Mouse (Mus musculus): ENCODE measurements around the gene Atg5. TPM values are rescaled to one million over a fixed set of nuclear protein-coding genes. Genes with fewer than 3 reads are reported as not detected.

The Atg5 gene
- polyA plus RNA-seq, 1 experiment from 2014 or later, result 24.2 TPM

- no peak overlapping the region for H3K9ac ChIP-seq
- no peaks in the 10 kb centered on the region for H3K9me3 ChIP-seq
- no peaks in the 10 kb centered on the region for H3K27me3 ChIP-seq (replicated peaks)
- no peak overlapping the region for H3K27ac ChIP-seq (replicated peaks)
- peaks cover 13% of the 10 kb centered on the region for H3K36me3 ChIP-seq
- H3K4me3 ChIP-seq, result no peak overlapping the region
- no peak for ATAC-seq (ENCODE audit: extremely low read depth, insufficient number of reproducible peaks, low FRiP score, low TSS enrichment)
- 45% methylated on average over 5 of the region's 5 CpGs for WGBS
- peaks cover 10% of the 10 kb centered on the region; the same call in 1 of the 2 replicates for H3K4me1 ChIP-seq
- no peak overlapping the region for H3K4me2 ChIP-seq
These were observed 47.1 kb downstream of the Atg5 start for GRCm38 (mm10) chr10:44315276-44315675.

GRCm38 (mm10) chr10:44316280-44317270, 48.4 kb downstream of the Atg5 start:
- WGBS, result 62% methylated on average over 14 of the region's 14 CpGs
- Histone ChIP-seq H3K27ac (replicated peaks) (no peak overlapping the region), H3K9me3 (no peaks in the 10 kb centered on the region), H3K4me2 (no peak overlapping the region), H3K36me3 (peaks cover 20% of the 10 kb centered on the region), H3K9ac (no peak overlapping the region), H3K4me1 (peaks cover 10% of the 10 kb centered on the region; the same call in 1 of the 2 replicates), H3K27me3 (replicated peaks) (no peaks in the 10 kb centered on the region), H3K4me3 (no peak overlapping the region)
- ATAC-seq (ENCODE audit: extremely low read depth, insufficient number of reproducible peaks, low FRiP score, low TSS enrichment), result no peak

DNA sequence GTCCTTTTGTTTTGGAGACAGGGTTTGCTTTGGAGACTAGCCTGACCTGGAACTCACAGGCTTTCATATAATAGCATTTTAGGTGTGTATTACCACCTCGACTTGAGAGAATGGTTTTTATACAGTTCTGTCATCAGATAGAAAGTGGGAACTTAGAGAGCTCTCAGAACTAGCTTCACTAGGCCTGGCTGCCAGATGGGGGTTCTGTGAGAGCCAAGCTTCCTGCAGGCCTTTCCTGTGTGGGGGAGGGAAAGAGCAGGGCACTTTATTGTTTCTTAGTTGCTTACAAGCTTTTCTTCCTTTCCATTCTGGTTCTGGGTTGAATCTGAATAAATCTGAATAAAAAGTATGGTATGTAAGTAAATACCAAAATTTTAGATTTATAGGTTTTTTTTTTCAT, 54.0 kb downstream of the Atg5 start:
- Histone ChIP-seq H3K4me1 (0 out of 2 replicates have a peak, but pooled peaks cover 14% of the 10 kb centered on the region), H3K9me3 (no peaks in the 10 kb centered on the region), H3K27me3 (replicated peaks) (no peaks in the 10 kb centered on the region), H3K9ac (no peak overlapping the region), H3K4me3 (no peak overlapping the region), H3K4me2 (no peak overlapping the region), H3K27ac (replicated peaks) (no peak overlapping the region), H3K36me3 (peaks cover 16% of the 10 kb centered on the region)
- ATAC-seq (ENCODE audit: extremely low read depth, insufficient number of reproducible peaks, low FRiP score, low TSS enrichment), result no peak
- 33% methylated on average over 1 of the region's 1 CpGs for WGBS

DNA sequence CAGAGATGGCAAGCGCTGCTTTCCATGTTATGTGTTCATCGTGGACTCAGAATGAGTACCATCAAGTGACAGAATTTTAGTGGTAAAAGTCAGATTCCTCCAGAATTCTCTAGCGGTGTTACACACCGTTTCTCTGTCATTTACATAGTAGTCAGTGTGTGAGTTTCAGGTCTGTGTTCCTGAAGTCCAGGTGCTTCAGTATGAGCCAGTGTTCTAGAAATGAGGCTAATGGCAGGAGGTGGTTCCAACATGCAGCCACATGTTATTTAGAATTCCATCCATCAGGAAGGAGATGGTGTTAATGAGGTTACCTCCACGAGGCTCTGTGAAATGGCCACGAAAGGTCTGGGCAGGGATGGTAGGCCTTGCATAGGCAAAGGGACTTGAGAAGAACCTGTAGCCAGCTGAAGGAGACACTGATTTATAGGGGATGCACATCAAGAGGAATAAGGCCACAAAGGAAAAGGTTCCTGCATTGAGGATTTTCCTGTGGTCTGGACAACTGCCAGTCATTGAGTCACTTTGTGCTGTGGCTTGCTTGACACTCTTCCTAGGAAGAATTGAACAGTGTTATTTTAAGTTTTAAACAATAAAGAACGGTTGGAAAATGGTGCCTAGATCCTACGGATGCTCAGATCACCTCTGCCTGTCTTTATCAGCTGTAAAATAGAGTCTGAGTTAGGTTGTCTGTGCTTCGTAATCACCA, 55.1 kb downstream of the Atg5 start:
- H3K4me1 ChIP-seq, result 0 out of 2 replicates have a peak, but pooled peaks cover 14% of the 10 kb centered on the region
- ATAC-seq (ENCODE audit: extremely low read depth, insufficient number of reproducible peaks, low FRiP score, low TSS enrichment), result no peak
- no peak overlapping the region for H3K9ac ChIP-seq
- H3K27me3 ChIP-seq (replicated peaks), result no peaks in the 10 kb centered on the region
- 77% methylated on average over 9 of the region's 9 CpGs for WGBS
- H3K4me3 ChIP-seq, result no peak overlapping the region
- H3K36me3 ChIP-seq, result peaks cover 14% of the 10 kb centered on the region
- H3K9me3 ChIP-seq, result no peaks in the 10 kb centered on the region
- no peak overlapping the region for H3K4me2 ChIP-seq
- H3K27ac ChIP-seq (replicated peaks), result no peak overlapping the region

- no peak overlapping the region for H3K27ac ChIP-seq (replicated peaks)
These were observed 55.7 kb downstream of the Atg5 start for GRCm38 (mm10) chr10:44323836-44324235.

GRCm38 (mm10) chr10:44325551-44326500, 57.7 kb downstream of the Atg5 start:
- no peak for ATAC-seq (ENCODE audit: extremely low read depth, insufficient number of reproducible peaks, low FRiP score, low TSS enrichment)
- Histone ChIP-seq H3K4me3 (no peak overlapping the region), H3K9me3 (no peaks in the 10 kb centered on the region), H3K36me3 (peaks cover 9% of the 10 kb centered on the region), H3K27me3 (replicated peaks) (no peaks in the 10 kb centered on the region), H3K9ac (no peak overlapping the region), H3K27ac (replicated peaks) (no peak overlapping the region), H3K4me1 (0 out of 2 replicates have a peak, but pooled peaks cover 14% of the 10 kb centered on the region), H3K4me2 (no peak overlapping the region)
- WGBS, result 66% methylated on average over 13 of the region's 13 CpGs

More at GRCm38 (mm10) chr10:44323836-44324235, 55.7 kb downstream of the Atg5 start:
- Histone ChIP-seq H3K36me3 (peaks cover 14% of the 10 kb centered on the region), H3K4me3 (no peak overlapping the region), H3K9ac (no peak overlapping the region), H3K4me1 (0 out of 2 replicates have a peak, but pooled peaks cover 14% of the 10 kb centered on the region), H3K9me3 (no peaks in the 10 kb centered on the region), H3K27me3 (replicated peaks) (no peaks in the 10 kb centered on the region), H3K4me2 (no peak overlapping the region)
- ATAC-seq (ENCODE audit: extremely low read depth, insufficient number of reproducible peaks, low FRiP score, low TSS enrichment), result no peak
- 88% methylated on average over 8 of the region's 8 CpGs for WGBS

DNA sequence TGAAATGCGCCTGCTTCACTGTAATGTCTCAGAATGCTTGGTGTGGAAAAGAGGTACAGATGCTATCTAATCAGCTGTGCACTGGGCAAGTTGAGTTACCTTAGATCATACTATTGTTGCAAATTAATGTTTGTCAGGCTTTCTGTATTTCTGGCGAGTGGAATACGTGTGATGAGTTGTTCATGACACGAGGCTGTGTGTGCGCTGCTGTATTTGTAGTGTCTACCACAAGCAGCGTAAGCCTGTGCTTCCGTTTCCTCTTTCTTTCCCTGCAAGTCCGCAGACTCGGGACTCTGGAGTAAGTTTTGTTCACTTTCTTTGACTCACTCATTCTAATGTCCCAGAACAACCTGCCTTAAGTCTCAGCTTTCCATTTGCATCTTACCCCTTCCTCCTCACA, 58.9 kb downstream of the Atg5 start:
- H3K27me3 ChIP-seq (replicated peaks), result no peaks in the 10 kb centered on the region
- no peak overlapping the region for H3K4me2 ChIP-seq
- no peak overlapping the region for H3K9ac ChIP-seq
- H3K27ac ChIP-seq (replicated peaks), result no peak overlapping the region
- 0 out of 2 replicates have a peak, but pooled peaks cover 9% of the 10 kb centered on the region for H3K4me1 ChIP-seq
- no peaks in the 10 kb centered on the region for H3K9me3 ChIP-seq
- H3K4me3 ChIP-seq, result no peak overlapping the region
- H3K36me3 ChIP-seq, result no peaks in the 10 kb centered on the region
- WGBS, result 80% methylated on average over 9 of the region's 9 CpGs
- ATAC-seq (ENCODE audit: extremely low read depth, insufficient number of reproducible peaks, low FRiP score, low TSS enrichment), result no peak

DNA sequence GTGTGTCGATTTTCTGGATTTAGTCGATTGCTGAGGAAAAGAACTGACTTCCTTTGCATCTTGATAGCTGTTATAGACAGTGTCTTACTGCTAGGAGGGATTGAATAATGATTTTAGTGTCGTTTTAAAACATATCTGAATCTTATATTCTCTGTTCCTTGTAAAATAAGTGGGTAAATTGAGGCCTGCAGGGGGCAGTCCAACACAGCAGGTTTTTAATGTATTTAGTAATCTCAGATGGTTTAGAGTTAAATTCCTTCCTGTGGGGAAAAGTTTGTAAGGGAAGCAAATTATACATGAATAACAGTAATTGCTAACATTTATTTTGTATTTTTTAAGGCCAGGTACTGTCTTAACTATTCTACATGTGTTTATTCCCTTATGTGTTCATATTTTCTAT, 60.2 kb downstream of the Atg5 start:
- no peak overlapping the region for H3K9ac ChIP-seq
- no peaks in the 10 kb centered on the region for H3K36me3 ChIP-seq
- no peak overlapping the region for H3K27ac ChIP-seq (replicated peaks)
- no peak overlapping the region for H3K4me2 ChIP-seq
- H3K4me1 ChIP-seq, result 0 out of 2 replicates have a peak, but pooled peaks cover 5% of the 10 kb centered on the region
- H3K4me3 ChIP-seq, result no peak overlapping the region
- H3K9me3 ChIP-seq, result no peaks in the 10 kb centered on the region
- 54% methylated on average over 3 of the region's 3 CpGs for WGBS
- ATAC-seq (ENCODE audit: extremely low read depth, insufficient number of reproducible peaks, low FRiP score, low TSS enrichment), result no peak
- H3K27me3 ChIP-seq (replicated peaks), result no peaks in the 10 kb centered on the region

DNA sequence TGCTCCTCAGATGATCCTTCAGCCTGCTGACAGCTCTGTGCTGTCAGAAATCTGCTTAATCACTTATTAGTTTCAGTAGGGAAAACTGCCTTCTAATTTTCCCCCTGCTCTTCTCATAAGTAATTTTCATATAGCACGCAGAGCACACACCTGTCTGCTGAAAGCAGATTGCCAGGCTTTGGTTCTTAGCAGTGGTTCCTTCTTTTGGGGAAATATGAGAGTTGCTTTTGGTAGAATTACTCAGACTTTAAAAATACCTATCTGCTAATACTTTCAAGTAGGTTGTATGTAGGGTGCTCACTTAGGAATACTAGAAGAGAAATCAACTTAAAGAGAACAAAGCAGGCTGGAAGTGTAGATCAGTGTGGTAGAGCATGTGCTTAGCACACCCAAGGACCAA, 62.6 kb downstream of the Atg5 start:
- ATAC-seq (ENCODE audit: extremely low read depth, insufficient number of reproducible peaks, low FRiP score, low TSS enrichment), result no peak
- no peak overlapping the region for H3K27ac ChIP-seq (replicated peaks)
- no peak overlapping the region for H3K4me2 ChIP-seq
- 0 out of 2 replicates have a peak, but pooled peaks cover 4% of the 10 kb centered on the region for H3K4me1 ChIP-seq
- H3K36me3 ChIP-seq, result no peaks in the 10 kb centered on the region
- no peak overlapping the region for H3K9ac ChIP-seq
- no peaks in the 10 kb centered on the region for H3K27me3 ChIP-seq (replicated peaks)
- no peaks in the 10 kb centered on the region for H3K9me3 ChIP-seq
- H3K4me3 ChIP-seq, result no peak overlapping the region
- 90% methylated on average over 1 of the region's 1 CpGs for WGBS

DNA sequence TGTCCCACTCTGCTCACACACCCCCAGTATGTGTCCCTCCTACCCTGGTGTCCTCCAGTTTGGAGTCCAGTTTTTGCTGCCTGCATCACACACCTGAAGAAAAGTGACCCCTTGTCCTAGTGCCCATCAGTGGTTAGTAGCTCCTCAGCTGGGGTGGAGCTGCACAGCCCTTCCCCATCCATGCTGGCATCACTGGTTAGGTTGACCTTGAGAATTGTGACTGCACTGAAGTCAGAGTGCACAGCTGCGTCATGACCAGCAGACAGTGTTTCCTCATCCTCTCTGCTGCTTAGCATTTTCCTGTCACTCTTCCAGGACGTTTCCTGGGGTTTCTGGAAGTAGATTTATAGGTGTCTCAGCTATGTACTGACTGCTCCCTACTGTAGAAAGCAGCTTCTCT, 63.3 kb downstream of the Atg5 start:
- Histone ChIP-seq H3K27me3 (replicated peaks) (no peaks in the 10 kb centered on the region), H3K9ac (no peak overlapping the region), H3K9me3 (no peaks in the 10 kb centered on the region), H3K4me2 (no peak overlapping the region), H3K36me3 (0 out of 2 replicates have a peak, but pooled peaks cover 6% of the 10 kb centered on the region), H3K4me1 (0 out of 2 replicates have a peak, but pooled peaks cover under 1% of the 10 kb centered on the region), H3K4me3 (no peak overlapping the region), H3K27ac (replicated peaks) (no peak overlapping the region)
- WGBS, result 68% methylated on average over 2 of the region's 2 CpGs
- no peak for ATAC-seq (ENCODE audit: extremely low read depth, insufficient number of reproducible peaks, low FRiP score, low TSS enrichment)

Measured in heart, embryonic 13.5 days (tissue).